Mouse (Mus musculus): ENCODE measurements at regions not wholly inside any gene's neighbourhood (a gene's known extent, or its start where the extent isn't known, plus 50 kb on each side); places are given as distances from the start of the nearest gene placed in this dataset.

GRCm38 (mm10) chr11:112855975-112856374 lies 74.0 kb downstream of the Sox9 start:
- no peak for TF ChIP-seq CTCF (conservative IDR thresholded peaks at IDR 0.05 in 1 of 2, IDR thresholded peaks at IDR 0.05 in 1 of 2; ENCODE audit: low read depth in 2 of 2, low read length in 2 of 2)
- no peak for TF ChIP-seq ZKSCAN1 (IDR thresholded peaks at IDR 0.05; ENCODE audit: borderline replicate concordance, low read depth, low read length)
- no peak for TF ChIP-seq MAFK (IDR thresholded peaks at IDR 0.05; ENCODE audit: insufficient replicate concordance, low read length)
- TF ChIP-seq ZMIZ1 (IDR thresholded peaks at IDR 0.05; ENCODE audit: low read depth, low read length), result no peak
- no peak for TF ChIP-seq SIN3A (IDR thresholded peaks at IDR 0.05; ENCODE audit: low read length)
- TF ChIP-seq MAZ (IDR thresholded peaks at IDR 0.05; ENCODE audit: low read depth, low read length), result no peak
- no peak for TF ChIP-seq POLR2A (IDR thresholded peaks at IDR 0.05; ENCODE audit: low read depth, low read length)
- no peak for TF ChIP-seq EP300 (IDR thresholded peaks at IDR 0.05; ENCODE audit: low read length)
- TF ChIP-seq MAX (IDR thresholded peaks at IDR 0.05; ENCODE audit: low read length), result no peak
- no peak for TF ChIP-seq MYC (IDR thresholded peaks at IDR 0.05; ENCODE audit: low read depth, low read length)
- TF ChIP-seq TBP (conservative IDR thresholded peaks at IDR 0.05; ENCODE audit: low read depth, low read length), result no peak
- no peak for TF ChIP-seq UBTF (IDR thresholded peaks at IDR 0.05; ENCODE audit: low read depth, low read length)
